Mouse (Mus musculus): ENCODE results near the gene Krtap26-1.
A peak's percentile ranks its signal among the peaks of the same experiment; 100 is the strongest.

The Krtap26-1 gene

DNA sequence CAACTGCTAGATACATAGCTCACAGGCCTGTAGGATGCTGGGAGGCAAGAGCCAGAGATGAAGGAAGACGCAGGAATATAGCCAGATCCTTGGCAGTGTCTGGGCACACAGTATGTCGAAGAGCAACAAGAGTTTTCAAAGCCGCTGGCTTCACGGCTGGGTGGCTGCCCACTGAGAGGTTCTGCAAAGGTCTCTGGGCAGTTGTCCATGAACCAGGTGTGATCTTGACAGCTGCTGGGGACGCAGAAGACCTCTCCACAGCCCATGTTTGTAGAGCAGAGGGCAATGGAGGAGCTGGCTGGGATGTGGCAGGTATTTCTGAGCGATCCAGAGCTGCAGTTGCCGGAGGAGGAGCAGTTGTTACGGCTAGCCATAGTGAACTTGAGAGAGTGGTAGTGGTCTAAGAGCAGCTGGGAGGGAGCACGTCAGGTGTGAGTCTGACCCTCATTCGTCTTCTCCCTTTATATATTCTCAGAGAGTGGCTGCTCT, at the start of gene Krtap26-1:
Gene Krtap26-1, minus strand, starts transcription at position 439 of the 489 bp plus-strand sequence.
- DNase-seq = no peak

DNA sequence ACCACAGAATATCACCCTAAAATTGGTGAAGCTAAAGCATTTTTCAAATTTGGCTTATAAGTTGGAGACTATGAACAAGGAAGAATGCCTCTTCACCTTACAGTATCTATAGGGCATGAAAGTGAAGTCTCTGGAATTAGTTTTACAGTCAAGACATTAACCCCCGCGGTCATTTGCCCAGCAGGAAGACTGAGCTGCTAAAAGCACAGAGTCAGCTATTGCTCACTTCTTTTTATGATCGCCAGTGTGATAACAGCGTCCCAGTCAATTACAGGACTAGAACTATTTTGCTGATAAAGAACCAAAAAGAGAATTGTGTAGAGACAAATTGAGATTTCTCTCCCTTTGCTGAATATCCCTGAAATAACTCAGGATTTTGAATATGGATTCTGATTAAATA, 48.7 kb upstream of the Krtap26-1 start:
- no peak for DNase-seq

DNA sequence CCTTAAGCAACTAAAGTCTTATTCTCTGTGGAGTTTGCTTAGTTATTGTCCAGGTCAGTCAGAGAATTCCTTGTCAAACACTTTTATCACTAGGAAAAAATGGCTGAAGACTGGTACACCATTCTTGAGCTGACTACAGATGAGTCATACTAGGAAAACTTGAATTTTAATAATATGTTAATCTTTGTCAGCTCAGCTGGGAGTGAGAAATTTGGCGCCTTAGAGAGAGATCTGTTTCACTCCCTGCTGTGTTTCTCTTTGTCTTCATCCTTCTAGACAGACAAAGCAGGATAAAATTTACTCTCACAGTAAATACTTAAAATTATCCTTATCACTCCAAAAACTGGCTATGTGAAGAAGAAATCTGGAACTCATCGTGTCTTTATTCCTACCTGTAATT, 33.7 kb upstream of the Krtap26-1 start:
- DNase-seq = no peak

DNA sequence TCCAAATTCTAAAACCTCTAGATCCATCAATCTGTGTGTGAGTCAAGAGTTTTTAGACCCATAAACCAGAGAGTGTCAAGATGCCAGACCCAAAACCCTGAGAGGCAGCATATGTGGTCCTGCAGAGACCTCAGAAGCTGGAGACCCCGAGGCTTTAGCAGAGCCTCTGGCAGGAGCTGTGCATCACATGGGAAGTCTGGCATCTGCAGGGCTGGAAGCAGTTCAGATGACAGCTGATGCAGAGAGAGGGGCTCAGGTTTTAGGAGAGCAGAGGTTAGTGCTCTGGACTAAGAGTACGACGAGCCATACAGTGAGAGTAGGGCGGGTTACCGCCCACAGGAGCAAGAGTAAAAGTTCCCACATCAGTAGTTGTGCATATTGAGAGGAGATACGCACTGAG, 31.5 kb upstream of the Krtap26-1 start:
- no peak for DNase-seq

DNA sequence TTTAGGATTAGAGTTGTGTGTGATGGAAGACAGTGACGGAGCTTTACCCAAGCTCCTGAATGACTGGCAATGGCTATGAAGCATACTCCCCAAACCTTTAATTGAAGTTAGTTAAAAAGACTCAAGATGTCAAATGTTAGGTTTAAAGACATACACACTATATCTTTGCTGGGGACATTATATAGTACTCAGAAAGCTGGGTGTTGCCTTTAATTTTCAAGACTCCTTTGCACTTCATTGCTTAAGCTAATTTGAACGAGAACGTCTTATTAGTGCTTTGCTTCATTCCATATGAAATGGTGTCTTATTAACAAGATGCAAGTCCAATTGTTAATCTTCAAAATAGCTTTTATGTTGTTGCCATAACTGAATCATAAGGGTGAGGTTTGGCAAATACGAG, 24.0 kb upstream of the Krtap26-1 start, which contains the start of gene Krtap27-1:
Gene Krtap27-1, minus strand, starts transcription at position 101 of the 400 bp plus-strand sequence.
- no peak for DNase-seq

DNA sequence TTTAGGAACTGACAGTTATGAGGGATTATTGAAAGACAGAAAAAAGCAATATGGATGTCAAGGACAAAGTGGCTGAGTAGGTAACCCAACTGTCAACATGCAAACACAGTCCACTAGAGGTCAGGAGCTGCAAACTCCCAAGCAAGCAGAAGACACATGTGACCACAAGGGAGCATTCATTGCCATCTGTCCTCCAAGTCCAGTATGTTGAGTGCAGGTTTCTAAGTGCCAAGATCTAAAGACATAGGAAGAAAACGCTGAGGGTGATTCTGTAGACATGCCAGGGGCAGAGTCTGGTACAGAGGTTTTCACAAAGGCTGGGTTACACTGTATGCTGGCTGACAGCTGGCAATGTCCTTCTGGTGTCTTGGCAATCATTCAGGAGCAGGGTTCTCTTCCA, 9.8 kb upstream of the Krtap26-1 start:
- DNase-seq = peak; percentile 6

DNA sequence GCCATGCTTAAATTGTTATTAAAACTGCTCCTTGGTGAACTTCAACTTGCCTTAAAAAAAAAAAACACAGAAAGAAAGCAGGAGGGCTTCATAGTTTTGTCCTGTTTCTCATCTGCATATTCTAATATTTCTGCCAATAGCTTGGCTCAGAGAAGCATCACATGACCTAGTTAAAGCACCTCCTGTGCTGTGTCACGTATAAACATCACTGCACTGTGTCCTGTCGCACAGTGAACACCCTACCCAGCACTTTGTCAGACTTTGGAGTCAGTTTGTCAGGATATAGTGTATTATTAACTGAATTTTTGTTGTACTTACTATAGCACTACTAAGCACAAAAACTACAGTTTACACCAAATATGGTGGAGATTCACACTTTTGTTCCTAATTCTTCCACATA, 4.4 kb upstream of the Krtap26-1 start:
- DNase-seq = no peak

DNA sequence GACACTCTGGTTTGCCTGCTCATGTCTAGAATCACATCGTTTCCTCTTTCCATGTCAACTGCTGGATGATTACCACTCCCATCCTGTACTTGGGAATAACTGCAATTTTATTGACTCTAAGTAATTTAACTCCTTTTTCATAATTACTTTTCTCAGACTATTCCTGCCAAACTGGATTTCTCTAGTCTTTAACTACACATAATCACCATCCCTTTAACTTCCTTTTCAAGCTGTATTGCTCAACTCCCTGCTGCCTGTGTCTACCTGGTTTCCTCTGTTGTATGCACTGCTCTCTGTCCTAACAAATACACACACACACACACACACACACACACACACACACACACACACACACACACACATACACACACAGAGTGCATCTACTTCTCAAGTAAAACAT, 3.5 kb upstream of the Krtap26-1 start:
- no peak for DNase-seq

DNA sequence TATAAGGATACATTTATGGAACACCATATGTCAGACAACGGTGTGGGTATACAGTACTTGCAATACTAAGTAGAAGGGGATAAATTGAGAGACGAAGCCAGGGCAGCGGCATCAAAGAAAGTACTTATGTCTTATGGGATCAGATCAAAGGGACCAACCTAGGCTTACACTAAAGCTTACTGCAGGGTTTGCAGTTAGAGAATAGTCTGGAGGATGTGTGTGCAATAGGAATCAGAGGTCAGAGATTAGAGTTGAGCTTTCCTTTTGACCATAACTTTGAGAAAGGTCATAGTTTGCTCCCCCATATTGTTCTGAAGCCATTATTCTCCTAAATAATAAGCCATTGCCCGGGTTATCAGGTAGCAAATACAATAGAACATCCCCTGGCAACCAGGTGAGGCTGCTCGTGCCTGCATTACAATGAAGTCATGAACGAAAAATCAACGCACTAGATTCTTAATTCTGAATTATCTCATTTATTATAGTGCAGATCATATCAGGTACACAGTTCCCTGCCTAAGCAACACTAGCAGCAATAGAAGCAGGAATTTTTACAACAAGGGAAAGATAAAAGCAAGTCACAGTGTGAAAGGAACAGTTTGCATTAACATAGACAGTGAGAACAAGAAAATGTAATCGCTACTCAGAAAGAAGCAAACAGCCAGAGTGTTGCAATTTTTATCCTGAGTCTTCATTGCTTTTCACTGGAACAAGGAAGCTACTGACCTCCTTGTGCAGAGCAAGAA, 1.1 kb downstream of the Krtap26-1 start:
- DNase-seq = no peak

DNA sequence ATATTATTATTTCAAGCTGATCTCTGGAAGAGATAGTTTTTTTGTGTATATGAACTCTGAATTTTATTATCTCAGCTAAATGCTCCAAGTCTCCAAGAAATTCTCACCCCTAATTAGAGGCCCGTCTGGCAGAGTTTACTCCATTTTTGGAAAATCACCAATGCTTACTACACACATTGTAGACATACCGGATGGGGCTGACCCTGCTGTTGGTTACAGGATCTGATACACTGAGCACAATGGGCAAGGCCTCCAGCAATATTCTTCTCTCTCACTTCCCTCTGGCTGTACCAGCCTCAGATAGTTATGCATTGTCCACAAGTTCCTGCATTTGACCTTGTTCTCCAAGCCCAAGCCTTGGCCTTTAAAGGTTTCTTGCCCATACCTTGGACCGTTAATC, 7.5 kb downstream of the Krtap26-1 start:
- no peak for DNase-seq

DNA sequence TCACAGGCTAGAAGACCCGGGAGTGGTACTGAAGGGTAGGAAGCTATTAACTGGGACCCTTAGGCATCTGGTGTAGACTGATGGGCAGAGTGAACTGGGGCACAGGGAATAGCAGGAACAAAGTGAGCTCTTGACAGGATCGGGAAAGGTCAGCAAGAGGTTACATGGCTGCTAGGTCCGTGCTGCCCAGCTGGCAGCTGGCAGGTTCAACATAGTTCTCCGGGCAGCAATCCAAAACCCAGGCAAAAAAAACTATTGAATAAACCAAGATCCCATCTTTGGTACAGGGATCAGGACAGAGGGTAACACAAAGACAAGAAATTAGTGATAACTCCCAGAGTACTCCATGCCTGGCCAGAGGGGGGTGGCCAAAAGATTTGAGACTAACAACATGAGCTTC, 12.5 kb downstream of the Krtap26-1 start:
- DNase-seq = peak; percentile 41

DNA sequence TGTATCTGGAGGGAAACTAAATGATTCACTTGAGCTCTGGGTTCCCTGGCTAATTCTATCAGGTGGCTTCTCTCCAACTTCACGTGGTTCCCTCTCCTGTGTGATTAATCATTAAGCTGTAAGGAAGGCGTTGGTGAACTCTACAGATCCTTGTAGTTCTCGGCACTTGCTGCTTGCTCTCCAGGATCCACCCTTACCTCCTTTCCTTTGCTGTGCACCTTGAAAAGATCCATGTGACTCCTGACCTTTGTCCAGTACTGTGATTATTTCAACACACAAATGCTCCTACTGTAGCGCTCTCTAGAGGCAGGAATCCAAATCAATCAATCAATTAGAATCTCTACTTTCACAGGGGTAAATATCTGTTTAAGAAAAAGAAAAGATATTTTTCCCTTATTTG, 16.1 kb downstream of the Krtap26-1 start:
- peak; percentile 28 for DNase-seq

DNA sequence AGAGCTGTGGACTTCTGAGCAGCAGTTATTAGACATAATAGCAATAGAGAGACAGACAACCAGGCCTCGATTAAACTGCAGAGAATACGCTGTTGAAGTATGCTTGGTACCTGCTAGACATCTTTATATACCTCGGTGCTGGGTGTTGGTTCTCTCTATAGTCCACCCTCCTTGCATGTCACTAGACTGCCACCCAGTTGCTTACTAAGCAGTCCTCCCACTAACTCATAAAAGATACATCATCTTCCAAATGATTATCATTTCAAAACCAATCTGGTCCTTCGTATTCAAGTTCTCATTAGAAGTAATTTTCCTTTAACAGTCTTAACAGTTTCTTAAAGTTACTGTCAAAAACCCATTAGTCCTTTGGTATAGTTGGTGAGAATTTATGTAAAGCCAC, 20.0 kb downstream of the Krtap26-1 start, which contains the start of gene 2310079G19Rik:
Gene 2310079G19Rik, minus strand, starts transcription at position 101 of the 400 bp plus-strand sequence.
- DNase-seq = no peak

DNA sequence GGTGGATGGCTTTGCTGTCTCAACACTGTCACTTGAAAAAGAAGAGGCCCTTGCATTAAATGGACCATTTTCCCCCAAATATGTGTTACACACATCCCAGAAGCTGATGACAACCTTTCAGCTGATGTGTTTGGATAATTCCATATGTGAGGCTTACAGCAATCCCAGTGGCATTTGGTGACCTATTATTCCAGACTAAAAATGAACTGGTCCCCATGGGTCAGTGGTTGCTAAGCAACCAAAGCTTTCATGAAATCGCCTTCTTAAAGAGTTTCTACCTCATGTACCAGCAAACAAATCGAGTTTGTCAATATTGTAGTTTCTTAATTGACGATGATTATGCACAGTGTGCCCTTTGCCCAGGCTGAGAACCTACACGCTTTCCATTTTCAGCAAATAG, 34.9 kb downstream of the Krtap26-1 start:
- DNase-seq = no peak

DNA sequence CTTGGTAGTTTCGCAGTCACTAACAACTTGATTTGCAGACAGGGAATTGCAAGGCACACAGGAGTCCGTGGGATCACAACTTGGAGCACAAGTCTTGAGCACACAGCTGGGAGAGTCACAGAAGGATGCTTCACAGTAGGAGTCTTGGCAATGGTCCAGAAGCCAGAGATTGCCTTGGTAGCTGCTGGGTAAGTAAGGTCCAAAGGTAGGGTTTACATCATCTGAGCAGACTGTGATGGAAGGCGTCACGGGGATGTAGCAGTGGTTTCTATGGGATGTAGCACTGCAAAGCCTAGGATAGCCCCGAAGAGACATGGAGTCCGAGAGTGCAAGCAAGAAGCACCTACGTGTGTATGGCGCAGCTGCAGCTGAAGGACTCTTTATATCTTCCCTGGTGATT, 35.7 kb downstream of the Krtap26-1 start, which contains the start of gene Krtap24-1:
Gene Krtap24-1, minus strand, starts transcription at position 358 of the 400 bp plus-strand sequence.
- peak; percentile 9 for DNase-seq

DNA sequence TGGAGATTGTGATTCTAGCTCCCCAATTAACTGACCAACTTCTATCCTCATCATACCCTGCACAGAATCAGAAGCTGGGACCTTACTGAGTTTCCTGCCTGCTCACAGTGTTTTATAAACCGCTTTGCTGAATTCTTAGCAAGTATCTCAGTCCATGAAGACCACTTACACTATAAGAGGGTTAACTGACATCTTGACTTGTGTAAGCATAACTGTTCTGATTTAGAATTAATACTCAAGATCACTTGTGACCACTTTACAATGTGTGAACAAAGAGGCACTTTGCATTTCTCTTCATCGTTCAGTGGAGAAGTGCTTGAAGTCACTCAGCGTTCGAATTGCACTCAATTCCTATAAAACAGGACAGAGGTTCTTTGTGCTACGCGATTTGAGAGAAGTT, 43.0 kb downstream of the Krtap26-1 start:
- no peak for DNase-seq

DNA sequence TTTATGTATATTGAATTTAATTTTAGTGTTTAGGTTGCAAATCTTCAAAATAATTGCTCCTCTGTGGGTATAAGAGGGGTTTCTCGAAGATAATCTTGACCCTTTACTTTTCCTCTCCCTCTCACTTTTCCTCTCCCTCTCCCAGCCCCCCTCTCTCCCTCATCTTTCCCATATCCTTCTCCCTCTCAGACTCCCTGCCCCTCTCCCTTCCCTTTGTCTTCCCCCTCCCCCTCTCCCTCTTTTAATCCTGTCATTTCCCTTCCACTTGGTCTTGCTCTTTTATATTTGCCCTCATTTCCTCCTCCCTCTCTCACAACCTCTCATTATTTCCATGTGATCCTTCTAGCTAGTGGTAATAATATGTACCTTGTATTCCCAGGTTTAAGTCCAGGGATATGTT, 45.1 kb downstream of the Krtap26-1 start:
- DNase-seq = no peak

DNA sequence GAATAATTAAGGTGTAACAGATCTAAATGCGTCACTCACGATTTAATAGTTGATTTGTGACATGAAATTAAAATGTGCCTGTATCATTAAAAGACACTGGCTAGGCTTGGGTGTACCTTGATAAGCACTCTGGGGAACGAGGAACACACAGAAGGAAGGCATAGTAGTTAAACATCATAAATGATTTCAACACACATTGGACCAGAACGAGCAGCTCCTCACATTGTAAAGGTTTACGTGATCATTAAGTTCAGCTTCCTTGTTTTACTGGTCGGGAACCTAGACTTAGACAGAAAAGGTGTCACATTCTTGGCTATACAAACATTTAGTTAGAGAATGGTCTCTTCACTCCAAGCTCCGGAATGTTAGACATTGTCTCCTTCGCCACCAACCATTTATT, 47.3 kb downstream of the Krtap26-1 start:
- DNase-seq = no peak

DNA sequence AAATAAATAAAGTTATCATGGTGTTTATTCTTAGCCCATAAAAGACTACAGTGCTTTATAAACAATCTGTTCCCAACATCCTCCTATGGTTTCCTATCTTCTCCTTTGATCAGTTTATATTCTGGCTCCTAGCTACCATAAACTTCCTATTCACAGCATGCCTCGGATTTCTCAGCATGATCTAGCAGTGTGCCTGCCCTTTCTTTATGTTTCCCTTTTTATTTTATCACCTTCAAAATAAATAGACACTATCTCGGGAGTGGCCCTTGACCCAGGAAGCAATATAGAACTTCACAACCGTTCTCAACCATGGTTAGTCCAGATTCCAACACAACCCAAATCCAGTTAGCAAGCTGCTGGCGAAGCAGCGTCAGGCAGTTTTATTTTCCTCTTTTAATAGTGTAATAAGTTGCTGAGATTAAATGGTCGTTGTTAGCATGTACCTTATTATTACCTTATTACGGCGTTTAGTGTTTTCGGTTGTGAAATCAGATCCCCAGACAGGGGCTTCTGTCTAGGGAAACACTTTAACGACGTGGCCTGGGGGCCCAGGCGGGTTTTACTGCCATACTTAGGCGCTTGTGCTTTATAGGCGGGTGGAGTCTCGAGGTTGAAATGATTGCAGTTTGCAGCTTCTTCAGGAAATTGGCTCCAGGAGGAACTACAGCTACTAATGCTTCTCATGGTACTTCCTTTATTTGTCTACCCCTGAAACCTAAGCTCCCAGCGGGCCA, 47.9 kb downstream of the Krtap26-1 start:
- DNase-seq = no peak
